Mouse (Mus musculus) heart, adult 8-10 months (tissue): ENCODE measurements around the gene Gpc5. TPM values are rescaled to one million over a fixed set of nuclear protein-coding genes. Genes with fewer than 3 reads are reported as not detected.
"Not testable (repeated sequence)": the region's sequence is repeated elsewhere in the genome, so short reads cannot be mapped to it uniquely, and the experiment has no call there.

Experiments used
- DNase-seq: peaks from one replicate; pipeline ENCODE4 v3.0.0; 2022; ENCODE audit warnings: low spot score
- total RNA-seq, 4 experiments: library from RNA; stranded (reverse); gene quantifications; 2 replicates each; pipeline ENCODE4 v1.2.4; 2022

The Gpc5 gene
- not detected for total RNA-seq

- peak; percentile 60 for DNase-seq
These were observed at the start of gene Gpc5 for GRCm38 (mm10) chr14:115092081-115092480. TSS of gene Gpc5 (plus strand) at chr14:115092215.

- DNase-seq = no peak
These were observed 49.4 kb upstream of the Gpc5 start for GRCm38 (mm10) chr14:115042660-115043059.

GRCm38 (mm10) chr14:115044016-115044415 is 48.0 kb upstream of the Gpc5 start:
- no peak for DNase-seq

DNA sequence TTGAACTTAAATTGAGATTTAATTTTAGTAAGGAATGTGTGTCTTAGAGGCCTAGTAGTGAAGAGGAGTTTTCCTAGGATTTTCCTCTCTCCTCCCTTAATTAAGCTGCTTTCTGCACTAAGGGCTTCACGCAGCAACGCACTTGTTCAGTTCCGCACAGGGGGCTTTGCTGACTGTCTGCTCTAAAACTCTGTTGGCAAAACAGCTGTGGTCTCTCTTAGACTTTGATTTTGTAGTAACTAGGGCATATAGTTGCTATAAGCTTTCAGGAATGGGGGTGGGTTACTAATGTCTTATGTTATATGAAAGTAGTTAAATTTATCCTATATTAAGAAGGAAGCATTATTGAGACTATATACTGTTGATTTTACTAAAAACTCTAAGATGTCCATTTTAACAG is 46.3 kb upstream of the Gpc5 start:
- DNase-seq = no peak

- DNase-seq = no peak
These were observed 44.7 kb upstream of the Gpc5 start for GRCm38 (mm10) chr14:115047316-115047715.

DNA sequence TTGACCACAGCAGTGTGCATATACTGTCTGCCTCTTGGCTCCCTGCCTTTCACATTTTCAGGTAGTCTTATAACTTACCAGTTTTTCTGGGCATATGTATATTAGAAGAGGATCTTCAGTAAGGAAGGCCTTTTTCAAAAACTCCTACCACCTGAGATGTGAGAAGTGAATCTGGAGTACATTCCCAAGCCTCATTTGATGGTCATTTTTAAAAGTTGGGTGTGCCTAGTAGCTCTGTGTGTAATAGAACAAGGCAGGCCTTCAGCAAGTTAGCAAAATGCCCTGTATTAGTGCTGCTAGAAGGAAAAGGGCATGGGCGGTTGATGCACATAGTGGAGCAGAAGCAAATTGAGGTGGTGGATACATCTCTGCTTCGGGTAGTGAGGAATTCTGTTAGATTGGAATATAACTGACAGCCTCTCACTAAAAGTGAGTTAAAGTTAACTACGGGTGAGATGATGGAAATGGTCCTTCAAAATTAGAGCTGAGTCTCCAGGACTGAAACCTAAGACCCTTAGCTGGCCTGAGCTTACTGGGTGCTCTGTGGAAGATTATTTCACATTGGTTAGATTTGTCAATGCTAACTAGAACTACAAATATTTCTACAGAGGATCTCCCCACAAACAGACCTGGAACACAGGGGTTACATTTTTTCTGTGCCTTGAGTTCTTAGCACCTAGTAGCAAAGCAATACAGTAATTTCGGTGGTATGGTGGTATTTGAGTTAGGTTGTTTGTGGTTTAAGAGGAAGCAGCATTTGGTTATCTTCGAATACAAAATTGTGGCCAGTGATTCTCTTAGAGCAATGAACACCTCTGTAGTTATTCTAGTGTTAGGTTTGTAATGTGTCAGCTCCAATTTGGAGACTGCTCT is 43.8 kb upstream of the Gpc5 start:
- no peak for DNase-seq

- no peak for DNase-seq
These were observed 43.0 kb upstream of the Gpc5 start for GRCm38 (mm10) chr14:115048863-115049566.

DNA sequence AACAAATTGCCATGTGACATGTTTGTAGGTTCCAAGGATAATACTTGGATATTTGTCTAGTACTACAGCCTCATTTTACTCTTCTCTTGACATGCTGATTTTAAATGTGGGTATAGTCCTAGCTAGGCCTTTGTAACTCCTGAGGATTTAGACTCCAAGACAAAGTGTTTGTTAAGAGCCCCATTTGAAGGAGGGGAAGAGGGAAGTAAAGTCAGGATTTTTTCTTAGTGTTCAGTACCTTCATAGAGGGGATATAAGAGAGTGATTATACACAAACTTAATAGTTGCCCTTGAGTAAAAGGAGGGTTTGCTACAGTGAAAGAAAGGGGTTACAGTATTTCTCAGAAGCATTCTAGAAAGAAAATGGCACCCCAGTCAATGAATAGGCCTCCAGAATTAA is 42.2 kb upstream of the Gpc5 start:
- DNase-seq = no peak

DNA sequence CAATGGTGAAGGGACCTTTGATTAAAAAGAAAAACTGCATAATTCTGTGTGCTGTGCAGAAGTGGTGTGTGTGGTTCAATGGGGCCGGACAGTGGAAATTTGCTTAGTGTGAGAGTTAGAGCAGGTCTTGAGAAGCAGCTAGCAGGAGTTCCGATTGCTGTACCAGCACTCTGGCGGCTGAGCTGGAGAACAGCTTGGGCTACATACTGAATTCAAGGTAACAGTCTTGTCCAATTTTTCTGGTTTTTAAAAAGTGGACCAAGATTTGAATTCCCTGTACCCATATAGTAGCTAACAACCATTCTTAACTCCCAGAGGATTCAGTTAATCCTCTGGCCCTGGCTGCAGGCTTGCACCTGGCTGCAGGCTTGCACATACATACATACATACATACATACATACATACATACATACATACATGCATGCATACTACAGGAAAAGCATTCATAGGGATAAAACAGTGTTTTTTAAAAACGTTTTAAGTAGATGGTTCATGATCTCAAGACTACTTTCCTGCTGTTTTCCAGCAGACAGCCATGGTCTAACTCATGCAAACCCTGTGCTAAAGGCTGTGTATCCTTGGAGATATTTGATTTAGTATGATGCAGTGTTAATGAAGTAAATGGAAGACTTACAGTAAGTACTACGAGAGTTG is 40.8 kb upstream of the Gpc5 start:
- no peak for DNase-seq

GRCm38 (mm10) chr14:115052371-115052770 is 39.6 kb upstream of the Gpc5 start:
- no peak for DNase-seq

GRCm38 (mm10) chr14:115054252-115054651 is 37.8 kb upstream of the Gpc5 start:
- DNase-seq = no peak

- no peak for DNase-seq
These were observed 34.5 kb upstream of the Gpc5 start for GRCm38 (mm10) chr14:115057524-115057923.

GRCm38 (mm10) chr14:115066164-115066563 is 25.9 kb upstream of the Gpc5 start:
- not testable (repeated sequence) for DNase-seq

DNA sequence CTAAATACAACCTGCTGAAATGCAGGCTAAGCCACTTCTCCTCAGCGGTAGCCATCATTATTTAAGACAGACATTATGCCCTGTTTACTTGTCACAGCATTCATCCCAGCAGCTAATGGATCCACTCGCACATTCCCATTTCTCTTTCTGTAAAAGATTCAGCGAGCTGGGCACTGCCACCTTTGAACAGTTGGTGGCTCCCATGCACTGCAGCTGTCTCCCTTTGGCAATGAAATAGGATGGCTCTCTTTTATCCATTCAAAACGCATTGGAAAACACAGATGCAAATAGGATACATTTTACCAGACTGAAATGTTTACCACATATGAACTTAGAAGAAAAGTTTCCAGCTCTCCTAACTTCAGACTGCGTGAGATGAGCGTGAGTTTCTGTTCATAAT is 21.5 kb upstream of the Gpc5 start:
- DNase-seq = no peak

GRCm38 (mm10) chr14:115077340-115077739 is 14.7 kb upstream of the Gpc5 start:
- DNase-seq = no peak

- DNase-seq = no peak
These were observed 14.0 kb upstream of the Gpc5 start for GRCm38 (mm10) chr14:115078064-115078463.

DNA sequence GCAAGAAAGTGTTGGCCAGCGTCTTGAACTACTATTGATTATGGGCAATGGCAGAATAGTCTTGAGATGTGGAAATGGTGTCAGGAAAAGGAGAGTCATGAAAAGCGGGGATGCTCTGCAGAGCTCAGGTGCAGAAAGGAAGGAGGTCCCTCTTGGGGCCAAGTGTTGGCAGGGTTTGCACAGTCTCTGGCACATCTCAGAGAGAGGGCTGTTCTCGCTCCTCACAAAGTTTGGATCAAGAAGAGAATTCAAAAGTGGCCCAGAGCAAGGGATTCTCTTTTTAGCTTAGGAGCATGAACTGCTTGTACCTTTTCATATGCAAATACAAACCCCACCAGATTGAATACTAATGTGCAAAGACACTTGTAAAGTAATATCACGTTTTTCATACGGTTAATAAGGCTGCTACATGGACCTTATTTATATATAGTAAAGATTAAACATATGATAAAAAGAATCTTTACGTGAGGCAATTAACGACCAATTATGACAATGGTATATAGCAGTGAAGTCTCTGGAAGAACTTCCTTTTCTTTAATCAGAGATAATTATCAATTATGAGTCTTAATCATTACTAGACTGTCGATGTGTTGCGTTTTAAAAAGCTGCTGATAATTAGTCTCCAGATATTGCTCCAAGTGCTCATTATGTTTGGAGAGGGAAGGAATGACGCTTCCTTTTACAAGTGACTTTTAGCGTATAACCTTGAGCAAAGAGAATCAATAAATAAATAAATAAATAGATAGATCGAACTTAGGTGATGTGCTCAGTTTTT is 10.1 kb upstream of the Gpc5 start:
- no peak for DNase-seq

- DNase-seq = no peak
These were observed 1.5 kb upstream of the Gpc5 start for GRCm38 (mm10) chr14:115090516-115090915.

GRCm38 (mm10) chr14:115092510-115092909 is 495 bp downstream of the Gpc5 start:
- no peak for DNase-seq

GRCm38 (mm10) chr14:115092952-115093351 is 937 bp downstream of the Gpc5 start:
- no peak for DNase-seq

- DNase-seq = no peak
These were observed 8.7 kb downstream of the Gpc5 start for GRCm38 (mm10) chr14:115100617-115101299.
